Mouse (Mus musculus) embryonic facial prominence, embryonic 13.5 days (tissue): ENCODE measurements around the gene Gm20517. TPM values are rescaled to one million over a fixed set of nuclear protein-coding genes. Genes with fewer than 3 reads are reported as not detected.
A peak's percentile ranks its signal among the peaks of the same experiment; 100 is the strongest.

Experiments used
- ATAC-seq: fragments of 200-750 bp; cut with Nextera tagmentation; 2 replicates; pipeline ENCODE4 v1.8.0; 2017; ENCODE audit warnings: low read depth; ENCODE audit not compliant: insufficient number of reproducible peaks, insufficient read depth, low FRiP score, low TSS enrichment
- H3K27ac ChIP-seq: fragments of 300-500 bp; sonication (generic); 2 replicates; pipeline ENCODE4 v1.5.1; 2015; ENCODE audit warnings: moderate library complexity, mild to moderate bottlenecking, inconsistent platforms
- H3K27me3 ChIP-seq: fragments of 300-500 bp; sonication (generic); 2 replicates; pipeline ENCODE4 v1.6.1; 2015; ENCODE audit warnings: mild to moderate bottlenecking, inconsistent platforms
- H3K36me3 ChIP-seq: fragments of 300-500 bp; sonication (generic); 2 replicates; pipeline ENCODE4 v1.6.1; 2015; ENCODE audit warnings: mild to moderate bottlenecking, inconsistent platforms
- H3K4me1 ChIP-seq: fragments of 300-500 bp; sonication (generic); 2 replicates; pipeline ENCODE4 v1.6.1; 2015; ENCODE audit warnings: inconsistent platforms
- H3K4me2 ChIP-seq: fragments of 300-500 bp; sonication (generic); 2 replicates; pipeline ENCODE4 v1.6.1; 2015; ENCODE audit warnings: moderate library complexity, mild to moderate bottlenecking, inconsistent platforms
- H3K4me3 ChIP-seq: fragments of 300-500 bp; sonication (generic); 2 replicates; pipeline ENCODE4 v1.5.1; 2015; ENCODE audit warnings: mild to moderate bottlenecking, inconsistent platforms
- H3K9ac ChIP-seq: fragments of 300-500 bp; sonication (generic); 2 replicates; pipeline ENCODE4 v1.6.1; 2015; ENCODE audit warnings: mild to moderate bottlenecking, inconsistent platforms
- H3K9me3 ChIP-seq: fragments of 300-500 bp; sonication (generic); 2 replicates; pipeline ENCODE4 v1.6.1; 2016; ENCODE audit warnings: inconsistent platforms
- WGBS: fragments of 180-500 bp; shearing (Covaris S2); methylation state at CpG from one replicate; pipeline ENCODE4 v1.1.7; 2015; ENCODE audit warnings: mixed read lengths; 5-methylcytosine and 5-hydroxymethylcytosine counted together
- polyA plus RNA-seq: library from polyadenylated mRNA; unstranded; fragments of >200 nt; fragmentation: Nextera tagmentation; extraction: Ambion mirVana; gene quantifications from 2 replicates; pipeline ENCODE4 v1.2.1, GENCODE M21; 2015

The Gm20517 gene
- polyA plus RNA-seq, 1 experiment from 2014 or later = 0.96 TPM

- no peaks in the 10 kb centered on the region for H3K27me3 ChIP-seq
- H3K27ac ChIP-seq = no peak overlapping the region
- H3K36me3 ChIP-seq = 0 out of 2 replicates have a peak, but pooled peaks cover 8% of the 10 kb centered on the region
- no peak overlapping the region for H3K9ac ChIP-seq
- 56% methylated on average over 9 of the region's 9 CpGs for WGBS
- no peaks in the 10 kb centered on the region for H3K4me1 ChIP-seq
- no peaks in the 10 kb centered on the region for H3K9me3 ChIP-seq
- H3K4me3 ChIP-seq = no peak overlapping the region
- H3K4me2 ChIP-seq = no peak overlapping the region
- ATAC-seq = no peak
These were observed 51.8 kb downstream of the Gm20517 start for GRCm38 (mm10) chr17:47663009-47663713.

- 91% methylated on average over 7 of the region's 7 CpGs for WGBS
- Histone ChIP-seq H3K4me2 (no peak overlapping the region), H3K4me1 (no peaks in the 10 kb centered on the region), H3K36me3 (0 out of 2 replicates have a peak, but pooled peaks cover 5% of the 10 kb centered on the region), H3K9me3 (no peaks in the 10 kb centered on the region), H3K27ac (no peak overlapping the region), H3K27me3 (no peaks in the 10 kb centered on the region), H3K9ac (no peak overlapping the region), H3K4me3 (no peak overlapping the region)
- ATAC-seq = no peak
These were observed 53.1 kb downstream of the Gm20517 start for GRCm38 (mm10) chr17:47664474-47664873.

DNA sequence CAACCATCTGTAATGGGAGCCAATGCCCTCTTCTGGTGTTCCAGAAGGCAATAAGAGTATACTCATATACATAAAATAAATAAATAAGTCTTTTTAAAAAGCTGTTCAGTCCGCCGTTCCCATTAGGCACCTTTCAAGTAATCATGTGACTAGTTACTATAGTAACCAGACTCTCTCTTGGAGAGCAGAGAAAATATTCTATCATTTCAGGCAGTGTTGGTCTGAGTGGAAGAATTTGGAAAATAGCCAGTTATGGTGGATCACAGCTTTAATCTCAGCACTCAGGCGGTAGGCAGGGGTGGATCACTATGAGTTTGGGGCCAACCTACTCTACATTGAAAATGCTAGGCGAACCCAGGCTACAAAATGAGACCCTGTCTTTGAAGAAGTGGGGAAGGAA, 57.8 kb downstream of the Gm20517 start:
- Histone ChIP-seq H3K27ac (no peak overlapping the region), H3K9me3 (no peaks in the 10 kb centered on the region), H3K4me1 (peaks cover 15% of the 10 kb centered on the region), H3K9ac (no peak overlapping the region), H3K36me3 (0 out of 2 replicates have a peak, but pooled peaks cover 6% of the 10 kb centered on the region), H3K27me3 (peaks cover 24% of the 10 kb centered on the region), H3K4me3 (no peak overlapping the region), H3K4me2 (no peak overlapping the region)
- WGBS = 79% methylated on average over 4 of the region's 4 CpGs
- no peak for ATAC-seq

DNA sequence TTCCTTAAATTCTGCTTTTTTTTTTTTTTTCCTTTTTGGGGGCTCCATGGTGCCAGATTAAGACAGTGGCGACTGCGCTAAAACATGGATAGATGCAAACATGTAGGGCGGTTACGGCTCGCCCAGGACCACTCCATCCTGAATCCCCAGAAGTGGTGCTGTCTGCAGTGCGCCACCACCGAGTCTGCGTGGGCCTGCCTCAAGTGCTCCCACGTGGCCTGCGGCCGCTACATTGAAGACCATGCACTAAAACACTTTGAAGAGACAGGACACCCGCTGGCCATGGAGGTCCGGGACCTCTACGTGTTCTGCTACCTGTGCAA, 60.6 kb downstream of the Gm20517 start:
- no peak for ATAC-seq
- Histone ChIP-seq H3K36me3 (peaks cover 20% of the 10 kb centered on the region), H3K4me2 (peak overlapping the region; percentile 89), H3K9ac (peak overlapping the region; percentile 74), H3K9me3 (no peaks in the 10 kb centered on the region), H3K27me3 (peaks cover 24% of the 10 kb centered on the region), H3K4me1 (peaks cover 15% of the 10 kb centered on the region), H3K4me3 (peak overlapping the region; percentile 47), H3K27ac (no peak overlapping the region)
- 11% methylated on average over 14 of the region's 14 CpGs for WGBS

DNA sequence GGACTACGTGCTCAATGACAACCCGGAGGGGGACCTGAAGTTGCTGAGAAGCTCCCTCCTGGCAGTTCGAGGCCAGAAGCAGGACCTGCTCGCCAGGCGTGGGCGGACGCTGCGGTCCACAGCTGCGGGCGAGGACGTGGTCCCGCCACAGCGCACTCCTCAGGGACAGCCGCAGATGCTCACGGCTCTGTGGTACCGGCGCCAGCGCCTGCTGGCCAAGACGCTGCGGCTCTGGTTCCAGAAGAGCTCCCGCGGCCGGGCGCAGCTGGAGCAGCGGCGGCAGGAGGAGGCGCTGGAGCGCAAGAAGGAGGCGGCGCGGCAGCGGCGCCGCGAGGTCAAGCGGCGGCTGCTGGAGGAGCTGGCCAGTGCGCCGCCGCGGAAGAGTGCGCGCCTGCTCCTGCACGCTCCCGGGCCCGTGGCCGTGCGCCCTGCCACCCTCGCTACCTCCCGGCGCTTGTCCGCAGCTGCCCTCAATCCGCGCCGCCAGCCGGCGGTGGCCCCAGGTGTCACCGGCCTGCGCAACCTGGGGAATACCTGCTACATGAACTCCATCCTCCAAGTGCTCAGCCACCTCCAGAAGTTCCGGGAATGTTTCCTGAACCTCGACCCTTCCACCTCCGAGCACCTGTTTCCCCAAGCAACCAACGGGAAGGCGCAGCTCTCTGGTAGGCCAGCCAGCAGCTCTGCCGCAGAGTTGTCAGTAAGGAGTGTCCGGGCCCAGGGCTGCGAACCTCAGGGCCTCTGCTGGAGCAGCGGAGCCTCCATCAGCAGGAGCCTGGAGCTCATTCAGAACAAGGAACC, 61.1 kb downstream of the Gm20517 start:
- no peaks in the 10 kb centered on the region for H3K9me3 ChIP-seq
- H3K36me3 ChIP-seq = peaks cover 23% of the 10 kb centered on the region
- no peak overlapping the region for H3K27ac ChIP-seq
- peak overlapping the region; percentile 74 for H3K9ac ChIP-seq
- H3K4me2 ChIP-seq = peak overlapping the region; percentile 89
- peak; percentile 49; the same call in 1 of the 2 replicates for ATAC-seq
- peaks cover 15% of the 10 kb centered on the region for H3K4me1 ChIP-seq
- peak overlapping the region; percentile 47 for H3K4me3 ChIP-seq
- peaks cover 24% of the 10 kb centered on the region for H3K27me3 ChIP-seq
- WGBS = 5% methylated on average over 60 of the region's 68 CpGs

DNA sequence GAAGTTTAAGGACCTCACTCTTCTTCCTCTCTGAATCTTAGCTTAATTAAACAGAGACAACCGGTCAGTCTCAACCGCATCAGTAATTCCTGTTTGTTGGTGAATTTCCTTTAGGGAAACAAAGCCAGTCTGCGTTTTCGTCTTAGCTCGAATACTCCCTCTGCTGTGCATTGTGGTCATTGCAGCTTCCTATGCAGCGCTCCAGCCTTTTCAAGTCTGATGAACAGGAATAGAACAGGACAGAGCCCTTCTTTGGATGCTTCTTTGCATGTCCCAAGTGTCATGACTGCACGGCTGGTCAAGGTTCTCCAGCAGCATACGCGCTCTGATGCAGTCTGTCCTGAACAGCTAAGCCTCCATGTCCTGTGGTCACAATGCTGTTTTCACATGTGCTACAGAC, 65.2 kb downstream of the Gm20517 start:
- no peak overlapping the region for H3K4me2 ChIP-seq
- no peak overlapping the region for H3K4me3 ChIP-seq
- 21% methylated on average over 9 of the region's 9 CpGs for WGBS
- peaks cover 61% of the 10 kb centered on the region for H3K36me3 ChIP-seq
- no peak for ATAC-seq
- H3K27ac ChIP-seq = no peak overlapping the region
- H3K4me1 ChIP-seq = peaks cover 15% of the 10 kb centered on the region
- H3K9ac ChIP-seq = no peak overlapping the region; the same call in 1 of the 2 replicates
- H3K27me3 ChIP-seq = peaks cover 14% of the 10 kb centered on the region
- H3K9me3 ChIP-seq = no peaks in the 10 kb centered on the region

DNA sequence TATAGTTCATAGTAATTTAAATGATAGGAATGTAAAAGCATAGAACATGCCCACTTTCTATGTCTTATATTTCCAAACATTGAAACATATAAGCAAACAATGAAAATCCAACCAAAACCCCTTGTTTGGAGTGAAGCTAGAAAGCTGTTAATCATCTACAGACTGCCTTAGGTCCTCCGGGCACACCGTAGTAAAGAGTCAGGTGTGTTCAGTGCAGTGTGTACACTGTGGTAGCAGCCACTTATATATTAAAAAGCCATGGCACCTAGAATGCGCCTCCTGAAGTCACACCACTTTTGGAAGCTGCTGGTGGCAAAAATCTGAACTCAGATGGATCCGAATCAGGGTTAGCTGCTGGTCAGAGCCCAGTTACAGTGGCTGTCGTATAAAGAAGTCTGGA, 66.8 kb downstream of the Gm20517 start:
- Histone ChIP-seq H3K36me3 (peaks cover 73% of the 10 kb centered on the region), H3K4me1 (peaks cover under 1% of the 10 kb centered on the region; the same call in 1 of the 2 replicates), H3K27me3 (peaks cover under 1% of the 10 kb centered on the region), H3K4me2 (no peak overlapping the region), H3K27ac (no peak overlapping the region), H3K9ac (no peak overlapping the region), H3K4me3 (no peak overlapping the region), H3K9me3 (no peaks in the 10 kb centered on the region)
- no peak for ATAC-seq
- WGBS = 87% methylated on average over 5 of the region's 5 CpGs

DNA sequence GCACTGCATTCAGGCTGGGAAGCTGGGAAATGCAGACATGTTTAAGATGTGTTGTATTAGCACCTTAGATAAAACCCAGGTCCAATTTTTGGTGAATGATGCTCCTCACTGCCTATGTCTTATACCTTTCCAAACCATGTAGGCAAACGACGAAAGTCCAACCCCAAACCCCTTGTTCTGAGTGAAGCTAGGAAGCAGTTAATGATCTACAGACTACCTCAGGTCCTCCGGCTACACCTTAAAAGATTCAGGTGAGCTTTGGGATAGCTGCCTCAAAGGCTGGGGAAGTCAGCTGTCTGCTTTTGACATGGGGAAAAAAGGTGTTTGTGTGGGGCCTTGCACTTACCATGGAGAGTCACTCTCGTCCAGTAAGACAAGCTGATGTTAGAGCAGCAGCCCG, 67.3 kb downstream of the Gm20517 start:
- Histone ChIP-seq H3K36me3 (peaks cover 75% of the 10 kb centered on the region), H3K4me1 (no peaks in the 10 kb centered on the region; the same call in 1 of the 2 replicates), H3K27me3 (no peaks in the 10 kb centered on the region), H3K27ac (no peak overlapping the region), H3K9ac (no peak overlapping the region), H3K4me3 (no peak overlapping the region), H3K9me3 (no peaks in the 10 kb centered on the region), H3K4me2 (no peak overlapping the region)
- WGBS = 85% methylated on average over 5 of the region's 5 CpGs
- ATAC-seq = no peak

- Histone ChIP-seq H3K4me3 (no peak overlapping the region), H3K9me3 (no peaks in the 10 kb centered on the region), H3K36me3 (peaks cover 79% of the 10 kb centered on the region), H3K4me1 (peaks cover 8% of the 10 kb centered on the region), H3K27me3 (no peaks in the 10 kb centered on the region), H3K27ac (no peak overlapping the region), H3K4me2 (no peak overlapping the region), H3K9ac (no peak overlapping the region)
- 89% methylated on average over 4 of the region's 4 CpGs for WGBS
- no peak for ATAC-seq
These were observed 71.4 kb downstream of the Gm20517 start for GRCm38 (mm10) chr17:47682836-47683235.

DNA sequence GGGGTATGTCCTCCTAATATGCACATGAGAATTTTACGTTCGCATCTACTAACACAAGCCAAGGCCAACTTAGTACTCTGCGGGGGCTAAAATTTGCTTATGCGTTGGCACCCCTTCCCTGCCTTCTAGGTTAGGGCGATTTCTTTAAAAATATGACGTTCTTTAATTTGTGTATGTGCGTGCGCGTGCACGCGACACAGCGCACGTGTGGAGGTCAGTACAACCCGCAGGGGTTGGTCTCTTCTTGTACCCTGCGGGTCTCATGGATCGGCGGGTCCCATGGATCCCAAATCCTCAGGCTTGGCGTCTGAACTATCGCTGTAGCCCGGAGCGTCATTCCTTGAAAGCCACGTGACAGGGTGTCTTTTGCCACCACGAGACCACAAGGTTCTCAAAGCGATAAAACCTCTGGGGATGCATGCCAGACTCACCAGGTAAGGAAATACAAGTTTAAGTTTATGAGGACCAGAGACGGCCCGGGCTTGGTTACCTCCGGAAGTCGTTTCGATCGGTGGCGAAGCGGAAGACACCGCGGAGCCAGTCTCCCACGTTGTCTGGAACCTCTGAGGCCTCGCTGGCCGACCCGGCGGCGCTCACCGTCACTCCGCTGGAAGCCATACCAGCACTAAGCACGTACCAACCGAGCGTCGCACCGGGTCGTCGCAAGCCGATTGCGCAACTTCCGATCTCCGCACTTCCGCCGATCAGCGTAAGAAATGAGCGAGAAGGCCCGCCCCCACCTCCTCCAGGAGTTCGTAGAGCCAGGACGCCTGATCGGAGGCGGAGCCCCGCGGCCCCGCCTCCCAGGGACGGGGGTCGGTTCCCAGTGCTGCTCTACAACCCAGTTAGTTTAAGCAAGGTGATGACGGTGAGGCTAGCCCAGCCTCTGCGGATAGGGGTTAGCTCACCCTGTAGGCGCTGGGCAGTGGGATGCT, 76.3 kb downstream of the Gm20517 start:
- H3K27me3 ChIP-seq = peaks cover 2% of the 10 kb centered on the region; the same call in 1 of the 2 replicates
- peak overlapping the region; percentile 86 for H3K27ac ChIP-seq
- peak; percentile 76 for ATAC-seq
- H3K4me3 ChIP-seq = peak overlapping the region; percentile 89
- H3K9ac ChIP-seq = peak overlapping the region; percentile 86
- H3K9me3 ChIP-seq = no peaks in the 10 kb centered on the region
- peaks cover 25% of the 10 kb centered on the region for H3K4me1 ChIP-seq
- H3K36me3 ChIP-seq = peaks cover 34% of the 10 kb centered on the region
- peak overlapping the region; percentile 98 for H3K4me2 ChIP-seq
- WGBS = under 1% methylated on average over 70 of the region's 70 CpGs

DNA sequence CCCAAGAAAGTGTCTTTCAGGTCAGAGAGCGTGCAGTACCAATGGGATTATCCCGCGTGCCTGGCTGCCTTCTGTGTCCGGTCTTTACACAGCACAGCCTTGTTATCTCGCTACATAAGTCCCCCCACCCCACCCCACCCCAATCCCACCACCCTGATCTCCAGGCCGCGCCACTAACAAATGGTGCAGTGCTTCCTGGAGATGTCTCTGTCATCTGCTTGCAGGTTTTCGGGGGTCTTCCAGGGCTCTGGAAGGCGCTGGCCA, 76.9 kb downstream of the Gm20517 start, which contains the start of gene Tomm6:
Tomm6 (minus strand) TSS at position 43 of the 264 bp plus-strand sequence.
- Histone ChIP-seq H3K4me3 (peak within 1 kb of the TSS; percentile 89), H3K9me3 (no peaks in the 10 kb centered on the region), H3K9ac (peak within 1 kb of the TSS; percentile 86), H3K4me1 (peaks cover 25% of the 10 kb centered on the region), H3K27ac (peak within 1 kb of the TSS; percentile 86), H3K36me3 (peaks cover 28% of the 10 kb centered on the region), H3K27me3 (peaks cover 6% of the 10 kb centered on the region), H3K4me2 (peak within 1 kb of the TSS; percentile 98)
- 0% methylated on average over 9 of the region's 9 CpGs for WGBS
- ATAC-seq = no peak; the same call in 1 of the 2 replicates
